Mouse (Mus musculus) kidney, embryonic 16.5 days (tissue): Measurements from ENCODE around the gene Olfr648. TPM values are rescaled to one million over a fixed set of nuclear protein-coding genes. Genes with fewer than 3 reads are reported as not detected.

ENCODE experiments used
- ATAC-seq: fragments of 200-750 bp; cut with Nextera tagmentation; 2 replicates; pipeline ENCODE4 v1.8.0; 2017; ENCODE audit warnings: moderate TSS enrichment; ENCODE audit not compliant: low FRiP score, low TSS enrichment
- H3K27ac ChIP-seq: fragments of 300-500 bp; sonication (generic); 2 replicates; pipeline ENCODE4 v1.5.1; 2014; ENCODE audit warnings: low read length
- H3K27me3 ChIP-seq: fragments of 300-500 bp; sonication (generic); 2 replicates; pipeline ENCODE4 v1.6.1; 2014; ENCODE audit warnings: low read length, control low read depth, mixed read lengths; ENCODE audit not compliant: insufficient read depth
- H3K36me3 ChIP-seq: fragments of 300-500 bp; sonication (generic); 2 replicates; pipeline ENCODE4 v1.6.1; 2014; ENCODE audit warnings: low read length, control low read depth, mixed read lengths; ENCODE audit not compliant: insufficient read depth
- H3K4me1 ChIP-seq: fragments of 300-500 bp; sonication (generic); 2 replicates; pipeline ENCODE4 v1.6.1; 2014; ENCODE audit warnings: low read length, control low read depth, mixed read lengths; ENCODE audit not compliant: insufficient read depth
- H3K4me2 ChIP-seq: fragments of 300-500 bp; sonication (generic); replicated peaks from 2 replicates; pipeline ENCODE4 v1.6.1; 2014; ENCODE audit warnings: low read depth, low read length
- H3K4me3 ChIP-seq: fragments of 300-500 bp; sonication (generic); 2 replicates; pipeline ENCODE4 v1.5.1; 2014; ENCODE audit warnings: mild to moderate bottlenecking, low read length
- H3K9ac ChIP-seq: fragments of 300-500 bp; sonication (generic); replicated peaks from 2 replicates; pipeline ENCODE4 v1.6.1; 2014; ENCODE audit warnings: low read length
- H3K9me3 ChIP-seq: fragments of 300-500 bp; sonication (generic); 2 replicates; pipeline ENCODE4 v1.6.1; 2016; ENCODE audit warnings: low read length, control low read depth
- WGBS: fragments of 180-500 bp; shearing (Covaris S2); extraction: QIAGEN DNeasy Blood & Tissue Kit; methylation state at CpG from one replicate; pipeline ENCODE4 v1.1.7; 2014; 5-methylcytosine and 5-hydroxymethylcytosine counted together
- polyA plus RNA-seq: library from polyadenylated mRNA; unstranded; fragments of >200 nt; fragmentation: Nextera tagmentation; extraction: Ambion mirVana; gene quantifications from 2 replicates; pipeline ENCODE4 v1.2.1, GENCODE M21; 2015

Olfr648 gene
- 0.15 and 0.19 TPM in 2 replicates for polyA plus RNA-seq

- WGBS, result 91% methylated on average over 2 of the region's 2 CpGs
- Histone ChIP-seq H3K27ac (no peak within 1 kb of the TSS), H3K9ac (no peak within 1 kb of the TSS), H3K4me3 (no peak within 1 kb of the TSS), H3K27me3 (no peaks in the 10 kb centered on the region), H3K36me3 (no peaks in the 10 kb centered on the region), H3K9me3 (no peaks in the 10 kb centered on the region), H3K4me1 (no peaks in the 10 kb centered on the region), H3K4me2 (no peak within 1 kb of the TSS)
- ATAC-seq, result no peak
Observed at GRCm38 (mm10) chr7:104183292-104183691, at the start of gene Olfr648. TSS of gene Olfr648 (minus strand) at chr7:104183392.

- Histone ChIP-seq H3K4me1 (no peaks in the 10 kb centered on the region), H3K4me3 (no peak overlapping the region), H3K36me3 (no peaks in the 10 kb centered on the region), H3K4me2 (no peak overlapping the region), H3K27ac (no peak overlapping the region), H3K27me3 (no peaks in the 10 kb centered on the region), H3K9me3 (no peaks in the 10 kb centered on the region), H3K9ac (no peak overlapping the region)
- WGBS, result 32% methylated on average over 2 of the region's 2 CpGs
- no peak for ATAC-seq
Observed at GRCm38 (mm10) chr7:104231203-104231602, 48.0 kb upstream of the Olfr648 start.

- peak; percentile 95 for ATAC-seq
- no peaks in the 10 kb centered on the region for H3K9me3 ChIP-seq
- WGBS, result 1% methylated on average over 37 of the region's 37 CpGs
- peak within 1 kb of the TSS; percentile 34; the same call in 1 of the 2 replicates for H3K27ac ChIP-seq
- H3K27me3 ChIP-seq, result no peaks in the 10 kb centered on the region
- peak within 1 kb of the TSS; percentile 55 for H3K9ac ChIP-seq
- no peaks in the 10 kb centered on the region for H3K36me3 ChIP-seq
- peak within 1 kb of the TSS; percentile 50 for H3K4me3 ChIP-seq
- H3K4me2 ChIP-seq, result peak within 1 kb of the TSS; percentile 76
- no peaks in the 10 kb centered on the region; the same call in 1 of the 2 replicates for H3K4me1 ChIP-seq
Observed at GRCm38 (mm10) chr7:104218701-104219569, 35.7 kb upstream of the Olfr648 start, which contains the start of gene Trim6. TSS of gene Trim6 (plus strand) at chr7:104218793.

- Histone ChIP-seq H3K27me3 (no peaks in the 10 kb centered on the region), H3K9me3 (no peaks in the 10 kb centered on the region), H3K4me2 (no peak overlapping the region), H3K9ac (no peak overlapping the region), H3K36me3 (no peaks in the 10 kb centered on the region), H3K27ac (no peak overlapping the region), H3K4me1 (no peaks in the 10 kb centered on the region; the same call in 1 of the 2 replicates), H3K4me3 (no peak overlapping the region)
- 76% methylated on average over 2 of the region's 2 CpGs for WGBS
- no peak for ATAC-seq
Observed at GRCm38 (mm10) chr7:104217881-104218280, 34.7 kb upstream of the Olfr648 start.

- H3K9ac ChIP-seq, result no peak overlapping the region
- ATAC-seq, result no peak
- H3K27me3 ChIP-seq, result no peaks in the 10 kb centered on the region
- no peaks in the 10 kb centered on the region for H3K36me3 ChIP-seq
- H3K4me1 ChIP-seq, result no peaks in the 10 kb centered on the region; the same call in 1 of the 2 replicates
- no peaks in the 10 kb centered on the region for H3K9me3 ChIP-seq
- no peak overlapping the region for H3K4me3 ChIP-seq
- WGBS, result 20% methylated on average over 1 of the region's 1 CpGs
- H3K27ac ChIP-seq, result no peak overlapping the region
- H3K4me2 ChIP-seq, result no peak overlapping the region
Observed at GRCm38 (mm10) chr7:104216011-104216535, 32.9 kb upstream of the Olfr648 start.

- H3K4me1 ChIP-seq, result no peaks in the 10 kb centered on the region
- no peak overlapping the region for H3K4me2 ChIP-seq
- H3K27ac ChIP-seq, result no peak overlapping the region
- H3K27me3 ChIP-seq, result no peaks in the 10 kb centered on the region
- H3K9ac ChIP-seq, result no peak overlapping the region
- no peaks in the 10 kb centered on the region for H3K9me3 ChIP-seq
- ATAC-seq, result no peak
- no peak overlapping the region for H3K4me3 ChIP-seq
- WGBS, result 91% methylated on average over 7 of the region's 7 CpGs
- H3K36me3 ChIP-seq, result no peaks in the 10 kb centered on the region
Observed at GRCm38 (mm10) chr7:104206197-104206596, 23.0 kb upstream of the Olfr648 start.

GRCm38 (mm10) chr7:104199822-104200221, 16.6 kb upstream of the Olfr648 start:
- 8% methylated on average over 5 of the region's 5 CpGs for WGBS
- Histone ChIP-seq H3K4me3 (no peak overlapping the region), H3K4me2 (no peak overlapping the region), H3K36me3 (no peaks in the 10 kb centered on the region), H3K9me3 (no peaks in the 10 kb centered on the region), H3K9ac (no peak overlapping the region), H3K4me1 (no peaks in the 10 kb centered on the region), H3K27me3 (no peaks in the 10 kb centered on the region), H3K27ac (no peak overlapping the region)
- peak; percentile 78; the same call in 1 of the 2 replicates for ATAC-seq

- H3K4me2 ChIP-seq, result no peak within 1 kb of the TSS
- H3K9ac ChIP-seq, result no peak within 1 kb of the TSS
- no peaks in the 10 kb centered on the region for H3K36me3 ChIP-seq
- H3K27me3 ChIP-seq, result no peaks in the 10 kb centered on the region
- WGBS, result 85% methylated on average over 6 of the region's 6 CpGs
- no peak within 1 kb of the TSS for H3K27ac ChIP-seq
- no peaks in the 10 kb centered on the region for H3K4me1 ChIP-seq
- ATAC-seq, result no peak
- H3K4me3 ChIP-seq, result no peak within 1 kb of the TSS
- H3K9me3 ChIP-seq, result no peaks in the 10 kb centered on the region
Observed at GRCm38 (mm10) chr7:104195885-104196284, 12.7 kb upstream of the Olfr648 start, which contains the start of gene Olfr649. TSS of gene Olfr649 (minus strand) at chr7:104195985.

GRCm38 (mm10) chr7:104191275-104191674, 8.1 kb upstream of the Olfr648 start:
- Histone ChIP-seq H3K9ac (no peak overlapping the region), H3K36me3 (no peaks in the 10 kb centered on the region), H3K27ac (no peak overlapping the region), H3K9me3 (no peaks in the 10 kb centered on the region), H3K4me1 (no peaks in the 10 kb centered on the region), H3K4me3 (no peak overlapping the region), H3K27me3 (no peaks in the 10 kb centered on the region), H3K4me2 (no peak overlapping the region)
- no peak for ATAC-seq
- 59% methylated on average over 9 of the region's 9 CpGs for WGBS

GRCm38 (mm10) chr7:104179074-104179473, 4.1 kb downstream of the Olfr648 start:
- H3K9me3 ChIP-seq, result no peaks in the 10 kb centered on the region
- H3K36me3 ChIP-seq, result no peaks in the 10 kb centered on the region
- ATAC-seq, result no peak
- no peak overlapping the region for H3K4me3 ChIP-seq
- WGBS, result 89% methylated on average over 1 of the region's 1 CpGs
- no peak overlapping the region for H3K9ac ChIP-seq
- no peak overlapping the region for H3K4me2 ChIP-seq
- H3K27me3 ChIP-seq, result no peaks in the 10 kb centered on the region
- no peaks in the 10 kb centered on the region for H3K4me1 ChIP-seq
- H3K27ac ChIP-seq, result no peak overlapping the region
